Mouse (Mus musculus): ENCODE measurements around the gene Rac2. TPM values are rescaled to one million over a fixed set of nuclear protein-coding genes. Genes with fewer than 3 reads are reported as not detected.

The Rac2 gene
- total RNA-seq (2022): 1 to 10 TPM in 2 of 4 experiments, not detected in 2; 1.1 to 1.3 TPM

DNA sequence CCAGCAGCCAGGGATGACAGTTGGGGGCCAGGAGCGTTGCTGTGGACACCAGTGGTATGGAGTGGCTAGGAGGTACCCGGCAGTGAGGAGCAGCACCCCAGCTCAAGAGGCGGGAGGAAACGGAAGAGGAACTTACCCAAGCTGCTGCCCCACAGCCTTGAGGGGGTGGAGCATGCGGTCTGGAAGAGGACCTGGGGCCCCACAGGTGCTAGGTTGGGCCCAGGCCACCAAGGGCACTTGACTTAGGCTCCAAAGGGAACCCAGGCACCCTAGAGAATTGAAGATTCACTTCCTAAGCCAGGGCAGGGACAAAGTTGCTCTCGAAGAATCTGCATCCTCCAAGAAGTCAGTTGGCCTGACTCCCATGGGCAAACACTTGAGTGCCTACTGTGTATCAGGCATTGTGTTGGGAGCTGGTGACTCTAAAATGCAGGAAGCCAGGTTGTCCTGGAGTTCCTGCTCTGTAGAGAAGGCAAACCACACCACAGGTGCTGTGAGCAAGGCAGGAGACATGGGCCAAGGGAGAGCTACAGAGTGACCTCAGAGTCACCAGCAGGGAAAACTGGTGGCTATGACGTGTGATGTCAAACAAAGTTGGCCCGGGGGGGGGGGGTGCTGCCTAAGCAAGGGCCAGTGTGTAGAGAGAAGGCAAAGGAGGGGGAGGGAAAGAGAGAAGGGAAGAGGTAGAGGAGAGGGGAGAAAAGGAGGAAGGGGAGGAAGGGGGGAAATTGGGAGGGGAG, at the start of gene Rac2:
Gene Rac2 (minus strand): TSS at position 126 of the 740 bp plus-strand sequence.
- DNase-seq (ENCODE audit: low spot score in 2 of 2): no peak

DNA sequence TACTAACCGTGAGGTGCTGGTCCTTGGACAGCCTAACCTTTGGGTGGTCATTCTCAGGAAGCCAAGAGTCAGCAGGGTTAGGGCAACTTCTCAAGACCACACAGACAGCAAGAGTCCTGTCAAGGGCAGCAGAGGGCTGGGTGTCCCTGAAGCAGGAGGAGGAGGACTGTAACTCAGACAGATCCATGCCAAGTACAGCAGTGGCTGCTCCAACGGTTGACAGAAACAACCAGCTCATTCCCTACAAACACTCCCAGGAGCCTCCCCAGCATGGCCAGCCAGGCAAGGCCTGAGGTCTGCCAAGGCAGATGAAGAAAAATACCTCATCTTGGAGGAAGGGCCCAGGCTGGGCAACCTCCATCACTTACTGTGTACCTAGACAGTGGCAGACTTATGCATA, 44.4 kb upstream of the Rac2 start:
- no peak for DNase-seq (ENCODE audit: low spot score in 2 of 2)

GRCm38 (mm10) chr15:78614536-78614935, 42.0 kb upstream of the Rac2 start:
- no peak for DNase-seq (ENCODE audit: low spot score in 2 of 2)

DNA sequence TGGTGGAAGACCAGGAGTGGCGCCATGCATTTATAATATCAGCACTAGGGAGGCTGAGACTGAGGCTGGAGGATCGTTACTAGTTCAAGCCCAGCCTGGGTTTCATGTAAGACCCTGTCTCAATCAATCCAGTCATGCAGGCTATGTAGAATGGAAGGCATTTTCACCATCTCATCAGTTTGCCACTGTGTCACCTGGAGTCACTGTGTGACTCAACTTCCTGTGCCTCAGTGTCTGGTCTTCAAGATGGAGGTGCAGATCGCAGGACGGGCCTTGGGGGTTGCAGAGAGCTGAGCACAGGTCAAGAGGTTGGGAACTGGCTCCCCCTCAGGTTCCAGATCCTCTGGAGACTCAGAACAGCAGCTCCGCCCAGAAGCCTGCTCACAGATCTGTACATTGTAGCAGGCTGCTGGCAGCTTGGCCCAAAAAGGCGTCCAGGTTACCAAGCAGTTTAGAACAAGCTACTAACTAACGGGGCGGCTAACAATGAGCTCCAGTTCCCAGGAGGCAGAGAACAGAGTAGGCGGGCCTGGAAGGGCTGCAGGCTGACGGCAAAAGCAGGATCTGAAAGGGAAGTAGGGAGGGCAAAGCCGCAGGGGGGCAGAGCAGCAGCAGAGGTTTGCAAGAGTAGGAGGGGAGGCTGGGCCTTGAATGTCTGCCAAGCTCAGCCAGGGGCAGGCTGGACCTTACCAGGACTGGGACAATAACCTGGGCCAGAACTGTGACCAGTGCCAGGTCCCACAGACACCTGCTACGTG, 38.3 kb upstream of the Rac2 start:
- DNase-seq (ENCODE audit: low spot score in 2 of 2): no peak

GRCm38 (mm10) chr15:78607463-78607862, 34.9 kb upstream of the Rac2 start:
- no peak for DNase-seq (ENCODE audit: low spot score in 2 of 2)

DNA sequence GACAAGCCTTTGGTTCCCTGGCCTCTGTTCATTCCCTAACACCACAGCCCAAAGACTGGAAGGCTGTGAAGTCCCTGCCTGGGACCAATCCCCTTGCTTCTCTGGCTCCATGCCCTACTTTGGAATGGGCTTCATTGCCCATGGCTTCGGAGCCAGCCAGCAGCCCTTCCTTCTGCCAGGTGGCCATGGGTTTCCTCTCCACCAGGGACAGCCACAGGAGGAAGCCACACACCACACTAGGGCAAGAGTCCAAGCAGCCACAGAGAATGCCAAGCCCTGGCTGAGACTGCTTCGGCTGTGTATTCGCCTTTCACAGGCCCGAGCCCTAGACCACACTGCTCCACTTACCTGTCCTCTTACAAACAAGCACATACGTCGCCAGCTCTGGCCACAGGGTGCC, 33.5 kb upstream of the Rac2 start:
- DNase-seq (ENCODE audit: low spot score in 2 of 2): no peak

DNA sequence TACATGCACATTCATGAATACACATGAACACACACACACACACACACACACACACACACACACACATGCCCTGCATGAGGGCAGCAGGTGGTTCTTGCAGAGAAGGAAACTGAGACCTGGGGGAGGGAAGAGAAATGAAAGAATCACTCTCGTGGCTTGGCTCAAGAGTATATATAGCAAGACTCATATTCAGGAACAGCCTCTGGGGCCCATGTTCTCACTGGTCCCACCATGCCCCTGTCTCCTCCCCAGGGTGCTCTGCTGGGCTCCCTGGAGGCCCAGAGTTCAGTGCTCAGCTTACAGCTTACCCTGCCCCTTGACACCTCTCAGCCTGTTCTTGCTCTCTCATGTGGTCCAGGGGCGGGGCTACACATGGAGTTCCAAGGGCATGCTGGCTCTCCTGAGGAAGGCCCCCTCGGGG, 32.8 kb upstream of the Rac2 start:
- DNase-seq (ENCODE audit: low spot score in 2 of 2): no peak

GRCm38 (mm10) chr15:78604255-78604654, 31.7 kb upstream of the Rac2 start:
- DNase-seq (ENCODE audit: low spot score in 2 of 2): no peak

- no peak for DNase-seq (ENCODE audit: low spot score in 2 of 2)
Observed at GRCm38 (mm10) chr15:78601180-78601579, 28.6 kb upstream of the Rac2 start.

- DNase-seq (ENCODE audit: low spot score in 2 of 2): no peak
Observed at GRCm38 (mm10) chr15:78599529-78600193, 27.1 kb upstream of the Rac2 start.

- no peak for DNase-seq (ENCODE audit: low spot score in 2 of 2)
Observed at GRCm38 (mm10) chr15:78599124-78599523, 26.5 kb upstream of the Rac2 start.

DNA sequence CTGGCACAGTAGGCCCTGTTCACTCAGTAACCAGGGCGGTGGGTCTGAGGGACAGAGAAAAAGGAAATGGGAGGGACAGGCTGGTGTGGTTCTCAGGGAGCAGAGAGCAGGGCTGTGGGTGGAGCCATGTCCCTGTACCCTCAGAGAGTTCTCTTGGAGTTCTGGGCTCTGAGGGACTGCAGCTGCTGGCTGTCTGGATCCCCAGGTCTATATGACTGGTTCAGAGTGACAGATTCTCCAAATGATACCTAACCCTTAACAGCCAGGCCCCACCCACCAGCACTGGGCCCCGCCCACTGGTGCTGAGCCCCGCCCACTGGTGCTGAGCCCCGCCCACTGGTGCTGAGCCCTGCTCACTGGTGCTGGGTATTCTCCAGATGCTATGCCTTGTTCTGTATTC, 25.1 kb upstream of the Rac2 start:
- DNase-seq (ENCODE audit: low spot score in 2 of 2): no peak

- DNase-seq (ENCODE audit: low spot score in 2 of 2): peak; percentile 17 to 23
Observed at GRCm38 (mm10) chr15:78596914-78597313, 24.3 kb upstream of the Rac2 start, which contains the start of gene Cyth4. Gene Cyth4 (plus strand): TSS chr15:78597047.

- DNase-seq (ENCODE audit: low spot score in 2 of 2): no peak
Observed at GRCm38 (mm10) chr15:78596504-78596903, 23.9 kb upstream of the Rac2 start.

GRCm38 (mm10) chr15:78595468-78595867, 22.9 kb upstream of the Rac2 start:
- DNase-seq (ENCODE audit: low spot score in 2 of 2): no peak

DNA sequence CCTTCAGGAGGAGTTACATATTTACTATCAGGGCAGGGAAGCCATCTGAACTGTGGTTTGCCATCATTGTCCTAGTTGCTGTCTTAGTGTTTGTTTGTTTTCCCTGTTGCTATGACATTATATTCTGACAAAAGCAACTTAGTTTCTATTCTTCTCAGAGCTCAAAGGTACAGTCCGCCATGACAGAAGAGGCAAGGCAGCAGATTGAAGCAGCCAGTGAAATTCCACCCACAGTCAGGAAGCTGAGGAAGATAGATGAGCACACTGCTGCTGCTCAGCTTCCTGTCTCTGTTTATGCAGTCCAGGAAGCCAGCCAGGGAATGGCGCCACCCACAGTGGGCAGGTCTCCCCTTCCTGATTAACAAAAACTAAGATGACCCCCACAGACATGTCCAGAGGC, 22.2 kb upstream of the Rac2 start:
- no peak for DNase-seq (ENCODE audit: low spot score in 2 of 2)

DNA sequence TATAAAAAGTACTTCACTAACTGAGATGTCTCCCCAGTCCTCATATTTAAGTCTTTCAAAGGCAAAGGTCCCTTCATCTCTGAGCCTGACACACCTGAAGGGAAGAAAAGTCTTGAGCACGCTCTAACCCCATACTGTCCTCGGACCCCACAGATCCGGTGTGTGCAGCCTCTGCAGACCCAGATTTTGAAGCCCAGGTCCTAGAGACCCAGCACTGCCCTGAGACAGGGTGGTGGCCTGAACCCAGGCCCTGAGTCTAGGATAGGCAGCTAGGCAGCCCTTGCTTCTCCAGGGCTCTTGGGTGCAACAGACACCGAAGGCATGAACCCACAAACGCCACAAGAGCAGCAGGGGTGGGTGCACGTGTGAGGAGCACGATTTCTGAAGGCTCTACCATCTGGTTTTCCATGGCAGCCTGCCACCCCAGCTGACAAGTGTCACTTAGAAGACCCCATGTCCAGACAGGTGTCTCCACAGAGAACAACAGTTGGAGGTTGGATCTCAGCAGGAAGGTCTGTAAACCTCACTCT, 21.4 kb upstream of the Rac2 start:
- no peak for DNase-seq (ENCODE audit: low spot score in 2 of 2)

- no peak for DNase-seq (ENCODE audit: low spot score in 2 of 2)
Observed at GRCm38 (mm10) chr15:78592452-78592968, 19.9 kb upstream of the Rac2 start.

DNA sequence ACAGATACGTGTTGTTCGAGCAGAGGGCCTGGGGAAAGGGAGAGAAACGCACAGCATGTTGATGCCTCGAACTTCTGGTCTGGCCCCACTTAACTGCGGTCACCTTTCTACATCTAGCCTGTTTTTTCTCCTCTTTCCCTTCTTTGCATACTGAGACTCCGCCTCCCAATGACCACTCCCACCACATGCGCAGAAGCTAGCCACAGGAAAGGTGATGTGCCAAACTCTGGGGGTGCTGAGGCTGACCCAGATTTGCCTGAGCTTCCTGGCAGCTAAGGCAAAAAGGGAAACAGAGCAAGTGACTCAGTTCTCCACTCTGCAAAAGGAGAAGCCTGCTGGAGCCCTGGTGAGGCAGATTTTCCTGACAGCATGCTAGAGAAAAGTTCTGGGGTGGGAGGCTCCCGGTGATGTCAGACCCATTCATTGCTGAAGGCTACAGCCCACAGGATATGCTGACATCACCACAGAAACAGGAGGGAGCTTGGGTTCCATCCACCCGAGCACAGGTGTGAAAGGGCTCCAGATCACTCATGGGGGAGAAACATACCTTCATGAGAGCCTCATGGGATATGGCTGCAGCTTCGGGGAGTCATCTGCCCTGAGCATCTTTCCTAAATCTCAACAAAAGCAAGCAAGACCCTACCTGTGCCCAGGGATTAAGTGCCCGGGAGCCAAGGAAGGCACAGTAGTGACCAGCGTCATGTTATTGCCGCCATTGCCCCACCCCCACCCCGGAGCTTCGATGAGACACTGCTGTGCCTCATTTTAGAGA, 19.3 kb upstream of the Rac2 start:
- no peak for DNase-seq (ENCODE audit: low spot score in 2 of 2)

DNA sequence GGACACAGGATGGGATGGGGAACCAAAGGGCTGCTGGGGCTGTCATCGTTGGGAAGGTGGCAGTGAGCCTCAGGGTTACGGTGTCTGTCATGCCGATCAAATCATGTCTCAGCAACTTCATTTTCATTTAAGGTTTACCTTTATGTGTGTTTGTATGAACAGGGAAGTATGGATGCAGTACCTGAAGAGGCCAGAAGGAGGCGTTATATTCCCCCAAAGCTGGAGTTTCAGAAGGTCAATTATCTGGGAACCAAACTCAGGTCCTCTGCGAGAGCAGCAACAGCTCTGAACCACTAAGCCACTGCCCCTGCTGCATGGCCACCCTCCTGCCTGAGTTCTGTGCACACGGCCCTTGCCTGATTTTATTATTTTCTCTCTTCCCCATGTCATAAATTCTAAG, 18.2 kb upstream of the Rac2 start:
- no peak for DNase-seq (ENCODE audit: low spot score in 2 of 2)

- DNase-seq (ENCODE audit: low spot score in 2 of 2): no peak
Observed at GRCm38 (mm10) chr15:78589936-78590335, 17.4 kb upstream of the Rac2 start.

Measured in gastrocnemius, adult 8-10 months (tissue).